Comparison of ENCODE assay signal across 8 mouse cellular contexts in the genomic region with DNA sequence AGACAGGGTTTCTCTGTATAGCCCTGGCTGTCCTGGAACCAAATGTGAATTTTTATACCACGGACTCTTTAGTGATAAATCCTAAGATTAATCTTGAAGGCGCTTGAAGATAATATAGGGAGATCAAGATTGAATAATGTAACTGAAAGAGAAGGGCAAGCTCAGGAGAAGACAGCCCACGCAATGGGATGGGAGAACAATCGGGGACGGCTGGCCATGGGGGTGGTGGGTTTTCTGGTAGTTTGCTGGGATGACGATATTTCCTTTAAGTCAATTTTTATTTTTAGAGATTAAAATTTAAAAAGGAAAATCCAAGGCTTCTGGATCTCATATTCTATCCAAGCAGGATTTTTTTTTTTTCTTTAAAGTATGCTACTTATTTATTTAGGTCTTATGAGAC. TPM values are rescaled to one million over a fixed set of nuclear protein-coding genes. Genes with fewer than 3 reads are reported as not detected.
DNase-seq lines count a peak whose midpoint lies in the region; ATAC-seq and TF ChIP-seq lines count a peak whose summit lies in the region.

No protein-coding gene starts in this region.

- no peak for DNase-seq in gastrocnemius, adult 2 months
- no peak for DNase-seq in gastrocnemius, postnatal 25 days
- DNase-seq in forebrain, postnatal 0 days, result no peak
- no peak for DNase-seq in liver, postnatal 0 days
- DNase-seq in urinary bladder, adult 2 months (ENCODE audit: low spot score), result no peak
- DNase-seq in cerebellum, postnatal 25 days, result no peak
- no peak for DNase-seq in layer of hippocampus, postnatal 10 days (ENCODE audit: low spot score in 2 of 2)

- ATAC-seq in forebrain, postnatal 0 days, result no peak
- ATAC-seq in liver, postnatal 0 days, result no peak

- 52% methylated on average over 6 of the region's 6 CpGs for WGBS in forebrain, postnatal 0 days
- WGBS in liver, postnatal 0 days (ENCODE audit: insufficient replicate concordance), result 41% methylated on average over 6 of the region's 6 CpGs

- no peaks in the 10 kb centered on the region for H3K9me3 ChIP-seq in E14TG2a.4 (ENCODE audit: low read length)
- H3K9me3 ChIP-seq in forebrain, postnatal 0 days (ENCODE audit: low read length), result no peaks in the 10 kb centered on the region
- H3K9me3 ChIP-seq in liver, postnatal 0 days (ENCODE audit: low read length), result no peaks in the 10 kb centered on the region

- no peak for TF ChIP-seq CTCF in gastrocnemius, adult 2 months (IDR thresholded peaks at IDR 0.05)
- no peak for TF ChIP-seq CTCF in E14TG2a.4 (conservative IDR thresholded peaks at IDR 0.05; ENCODE audit: low read length)
- TF ChIP-seq CTCF in forebrain, postnatal 0 days (IDR thresholded peaks at IDR 0.05; ENCODE audit: low read depth), result no peak
- no peak for TF ChIP-seq CTCF in liver, postnatal 0 days (IDR thresholded peaks at IDR 0.05; ENCODE audit: low read depth)

- H3K36me3 ChIP-seq in E14TG2a.4 (ENCODE audit: insufficient read depth, low read length), result peaks cover 61% of the 10 kb centered on the region
- peaks cover 21% of the 10 kb centered on the region for H3K36me3 ChIP-seq in forebrain, postnatal 0 days (ENCODE audit: insufficient read depth)
- H3K36me3 ChIP-seq in liver, postnatal 0 days (replicated peaks; ENCODE audit: insufficient read depth, low read length), result peaks cover 13% of the 10 kb centered on the region

- no peak for TF ChIP-seq EP300 in liver, postnatal 0 days (IDR thresholded peaks at IDR 0.05; ENCODE audit: low read depth)

- no peaks in the 10 kb centered on the region for H3K27me3 ChIP-seq in E14TG2a.4 (ENCODE audit: insufficient read depth, low read length)
- H3K27me3 ChIP-seq in forebrain, postnatal 0 days (ENCODE audit: insufficient read depth, low read length), result no peaks in the 10 kb centered on the region
- no peaks in the 10 kb centered on the region for H3K27me3 ChIP-seq in liver, postnatal 0 days (ENCODE audit: insufficient read depth, low read length)

- H3K9ac ChIP-seq in forebrain, postnatal 0 days, result peak overlapping the region; percentile 66
- H3K9ac ChIP-seq in liver, postnatal 0 days (replicated peaks), result peak overlapping the region; percentile 69

- intact Hi-C loops in gastrocnemius, adult 2 months (cut with DNase I), result no loop called here

- peaks cover 67% of the 10 kb centered on the region for H3K4me1 ChIP-seq in E14TG2a.4 (replicated peaks; ENCODE audit: low read depth, low read length)
- 0 out of 2 replicates have a peak, but pooled peaks cover 3% of the 10 kb centered on the region for H3K4me1 ChIP-seq in forebrain, postnatal 0 days (ENCODE audit: insufficient read depth)
- peaks cover 39% of the 10 kb centered on the region for H3K4me1 ChIP-seq in liver, postnatal 0 days (ENCODE audit: insufficient read depth)

- H3K27ac ChIP-seq in gastrocnemius, adult 2 months, result peak overlapping the region; percentile 84
- peak overlapping the region; percentile 10; the same call in 1 of the 2 replicates for H3K27ac ChIP-seq in forebrain, postnatal 0 days (ENCODE audit: low read depth, low read length)
- H3K27ac ChIP-seq in liver, postnatal 0 days (ENCODE audit: low read depth), result peak overlapping the region; percentile 51

- peak overlapping the region; percentile 87 for H3K4me2 ChIP-seq in forebrain, postnatal 0 days (ENCODE audit: low read depth)
- peak overlapping the region; percentile 98 for H3K4me2 ChIP-seq in liver, postnatal 0 days (ENCODE audit: low read depth, low read length)

- H3K4me3 ChIP-seq in gastrocnemius, adult 2 months, result peak overlapping the region; percentile 78
- peak overlapping the region; percentile 78 for H3K4me3 ChIP-seq in E14TG2a.4 (replicated peaks; ENCODE audit: low read length)
- H3K4me3 ChIP-seq in forebrain, postnatal 0 days (ENCODE audit: low read depth, low read length), result peak overlapping the region; percentile 63
- peak overlapping the region; percentile 61 for H3K4me3 ChIP-seq in liver, postnatal 0 days (ENCODE audit: low read depth, low read length)

RNA-seq across cellular contexts. Expression of a gene that starts 10.0 kb away (rescaled TPM):
- 10 to 100 TPM; 14.5 to 17.2 TPM for total RNA-seq in gastrocnemius, adult 2 months (2021)
- total RNA-seq in gastrocnemius, postnatal 25 days (2021), result 10 to 100 TPM; 14.9 to 15.0 TPM
- 144 and 219 TPM in 2 replicates for total RNA-seq in forebrain, postnatal 0 days (2014; rRNA removed)
- 205 and 246 TPM in 2 replicates for polyA plus RNA-seq in forebrain, postnatal 0 days (2015; fragmentation: Nextera tagmentation; extraction: Ambion mirVana)
- polyA plus RNA-seq in liver, postnatal 0 days (2015; fragmentation: Nextera tagmentation; extraction: Ambion mirVana), result 46.5 and 49.3 TPM in 2 replicates
- 85.8 and 97.5 TPM in 2 replicates for polyA plus RNA-seq in urinary bladder, adult 2 months (2012; rRNA removed)
- 100 to 1,000 TPM; 468 to 470 TPM for total RNA-seq in layer of hippocampus, postnatal 10 days (2021)

RNA-seq across cellular contexts. Expression of a gene that starts 10.0 kb away (rescaled TPM):
- total RNA-seq in gastrocnemius, adult 2 months (2021), result 100 to 1,000 TPM; 107 to 123 TPM
- total RNA-seq in gastrocnemius, postnatal 25 days (2021), result 100 to 1,000 TPM in 1 of 2 experiments, 10 to 100 TPM in 1; 88.3 to 110 TPM
- 7.5 and 8.7 TPM in 2 replicates for total RNA-seq in forebrain, postnatal 0 days (2014; rRNA removed)
- 26.3 and 28.1 TPM in 2 replicates for polyA plus RNA-seq in forebrain, postnatal 0 days (2015; fragmentation: Nextera tagmentation; extraction: Ambion mirVana)
- polyA plus RNA-seq in liver, postnatal 0 days (2015; fragmentation: Nextera tagmentation; extraction: Ambion mirVana), result 8.6 and 9.0 TPM in 2 replicates
- 16.7 and 17.1 TPM in 2 replicates for polyA plus RNA-seq in urinary bladder, adult 2 months (2012; rRNA removed)
- 10 to 100 TPM; 21.4 to 26.2 TPM for total RNA-seq in layer of hippocampus, postnatal 10 days (2021)

RNA-seq across cellular contexts. Expression of a gene that starts 20.0 kb away (rescaled TPM):
- total RNA-seq in gastrocnemius, adult 2 months (2021), result under 1 TPM in 1 of 2 experiments, not detected in 1; 0.13 TPM
- total RNA-seq in gastrocnemius, postnatal 25 days (2021), result under 1 TPM; 0.13 to 0.18 TPM
- total RNA-seq in forebrain, postnatal 0 days (2014; rRNA removed), result 0.38 and 0.95 TPM in 2 replicates
- polyA plus RNA-seq in forebrain, postnatal 0 days (2015; fragmentation: Nextera tagmentation; extraction: Ambion mirVana), result 0.27 and 0.49 TPM in 2 replicates
- polyA plus RNA-seq in liver, postnatal 0 days (2015; fragmentation: Nextera tagmentation; extraction: Ambion mirVana), result 0.04 TPM in 1 of 2 replicates, not detected in the other
- polyA plus RNA-seq in urinary bladder, adult 2 months (2012; rRNA removed), result 1.4 and 1.7 TPM in 2 replicates
- total RNA-seq in layer of hippocampus, postnatal 10 days (2021), result under 1 TPM; 0.11 to 0.23 TPM

RNA-seq across cellular contexts. Expression of a gene that starts 43.9 kb away (rescaled TPM):
- 1 to 10 TPM; 3.1 to 4.1 TPM for total RNA-seq in gastrocnemius, adult 2 months (2021)
- 10 to 100 TPM; 11.6 to 13.0 TPM for total RNA-seq in gastrocnemius, postnatal 25 days (2021)
- total RNA-seq in forebrain, postnatal 0 days (2014; rRNA removed), result 1.9 and 2.4 TPM in 2 replicates
- polyA plus RNA-seq in forebrain, postnatal 0 days (2015; fragmentation: Nextera tagmentation; extraction: Ambion mirVana), result 1.1 and 1.4 TPM in 2 replicates
- polyA plus RNA-seq in liver, postnatal 0 days (2015; fragmentation: Nextera tagmentation; extraction: Ambion mirVana), result 0.25 and 0.28 TPM in 2 replicates
- polyA plus RNA-seq in urinary bladder, adult 2 months (2012; rRNA removed), result 4.6 and 4.9 TPM in 2 replicates
- 1 to 10 TPM; 1.1 to 1.5 TPM for total RNA-seq in layer of hippocampus, postnatal 10 days (2021)

RNA-seq across cellular contexts. Expression of a gene that starts 48.3 kb away (rescaled TPM):
- 100 to 1,000 TPM; 194 to 199 TPM for total RNA-seq in gastrocnemius, adult 2 months (2021)
- total RNA-seq in gastrocnemius, postnatal 25 days (2021), result 100 to 1,000 TPM; 135 to 147 TPM
- total RNA-seq in forebrain, postnatal 0 days (2014; rRNA removed), result 61.1 and 64.2 TPM in 2 replicates
- polyA plus RNA-seq in forebrain, postnatal 0 days (2015; fragmentation: Nextera tagmentation; extraction: Ambion mirVana), result 53.7 and 53.9 TPM in 2 replicates
- polyA plus RNA-seq in liver, postnatal 0 days (2015; fragmentation: Nextera tagmentation; extraction: Ambion mirVana), result 24.0 and 25.5 TPM in 2 replicates
- 78.4 and 96.7 TPM in 2 replicates for polyA plus RNA-seq in urinary bladder, adult 2 months (2012; rRNA removed)
- 10 to 100 TPM; 92.7 to 94.8 TPM for total RNA-seq in layer of hippocampus, postnatal 10 days (2021)

Comparison
In these comparisons a context has a peak if more than half of its experiments do, and no peak if none do; other contexts are left out.
1. H3K27ac ChIP-seq: peak in every context shown above with its lines; median percentile 84 in gastrocnemius, adult 2 months; 51 in liver, postnatal 0 days; 10 in forebrain, postnatal 0 days.